Comparison of ENCODE assay signal across 11 mouse cellular contexts in genomic region chr1:36296466-36297149, GRCm38 (mm10). TPM values are rescaled to one million over a fixed set of nuclear protein-coding genes. Genes with fewer than 3 reads are reported as not detected.
DNase-seq lines count a peak whose midpoint lies in the region; ATAC-seq and TF ChIP-seq lines count a peak whose summit lies in the region.
"Had no signal": no experiment of that assay in that cellular context is flagged by ENCODE, and none has a peak within 500 bp of the region (broad histone marks: within the 10 kb centered on the region; RNA-seq: fewer than 3 reads in every experiment).

No protein-coding gene starts in this region.

- H3K36me3 ChIP-seq in intestine, postnatal 0 days (ENCODE audit: control insufficient read depth, insufficient read depth), result no peaks in the 10 kb centered on the region
- H3K36me3 ChIP-seq: hindbrain, embryonic 12.5 days had no signal

- intact Hi-C loops in heart, postnatal 25 days (cut with DNase I), result no loop called here

- H3K4me1 ChIP-seq in intestine, postnatal 0 days (replicated peaks; ENCODE audit: control insufficient read depth, insufficient read depth, low read length), result no peaks in the 10 kb centered on the region
- H3K4me1 ChIP-seq: hindbrain, embryonic 12.5 days had no signal

- WGBS in intestine, postnatal 0 days, result 64% methylated on average over 9 of the region's 9 CpGs

- DNase-seq in heart, adult 11 months, result peak; percentile 79
- DNase-seq in heart, postnatal 25 days (ENCODE audit: low spot score), result no peak
- peak; percentile 61 for DNase-seq in A20 (ENCODE audit: low read depth, low spot score)
- DNase-seq in cerebellum, adult 11-12 months, result peak; percentile 83
- no peak for DNase-seq in heart, adult 8-10 months (ENCODE audit: low spot score)
- DNase-seq: kidney, postnatal 4 days; retina, postnatal 1 day had no signal

- H3K9ac ChIP-seq in intestine, postnatal 0 days (ENCODE audit: low read depth, low read length), result no peak overlapping the region
- H3K9ac ChIP-seq: hindbrain, embryonic 12.5 days had no signal

- no peak overlapping the region for H3K27ac ChIP-seq in intestine, postnatal 0 days (ENCODE audit: low read depth, low read length)
- H3K27ac ChIP-seq: hindbrain, embryonic 12.5 days had no signal

- H3K4me3 ChIP-seq in intestine, postnatal 0 days (ENCODE audit: low read depth, low read length), result no peak overlapping the region
- H3K4me3 ChIP-seq: hindbrain, embryonic 12.5 days had no signal

- no peaks in the 10 kb centered on the region for H3K9me3 ChIP-seq in intestine, postnatal 0 days (ENCODE audit: control insufficient read depth)
- H3K9me3 ChIP-seq: hindbrain, embryonic 12.5 days had no signal

- no peak overlapping the region for H3K4me2 ChIP-seq in intestine, postnatal 0 days (replicated peaks; ENCODE audit: low read depth)
- H3K4me2 ChIP-seq: hindbrain, embryonic 12.5 days had no signal

- H3K27me3 ChIP-seq in intestine, postnatal 0 days (replicated peaks; ENCODE audit: control insufficient read depth, insufficient read depth, low read length), result 0 out of 2 replicates have a peak, but pooled peaks cover 10% of the 10 kb centered on the region

- ATAC-seq in hematopoietic stem cell, adult 5-6 weeks (replicated peaks in 1 of 2; ENCODE audit: insufficient read depth in 1 of 2, low FRiP score in 2 of 2, low TSS enrichment in 1 of 2, low read depth in 1 of 2, poor library complexity in 2 of 2, severe bottlenecking in 2 of 2), result peak; percentile 73 to 75
- ATAC-seq in frontal cortex, adult (ENCODE audit: low TSS enrichment), result no peak
- ATAC-seq in intestine, postnatal 0 days, result no peak

- no peak for TF ChIP-seq CTCF in intestine, postnatal 0 days (IDR thresholded peaks at IDR 0.05; ENCODE audit: low read depth)

RNA-seq across cellular contexts. Expression of gene Arid5a, which starts 10.9 kb away (rescaled TPM):
- 10 to 100 TPM in 1 of 2 experiments, 1 to 10 TPM in 1; 7.0 to 11.1 TPM for total RNA-seq in heart, postnatal 25 days (2021)
- 33.3 and 38.5 TPM in 2 replicates for total RNA-seq in hematopoietic stem cell, adult 5-6 weeks (2017)
- total RNA-seq in heart, adult 8-10 months (2022), result 10 to 100 TPM in 2 of 4 experiments, 1 to 10 TPM in 2; 4.7 to 16.6 (median 9.9) TPM
- 3.6 and 3.7 TPM in 2 replicates for polyA plus RNA-seq in intestine, postnatal 0 days (2015; fragmentation: Nextera tagmentation; extraction: Ambion mirVana)

RNA-seq across cellular contexts. Expression of gene Neurl3, which starts 22.1 kb away (rescaled TPM):
- 1 to 10 TPM; 3.1 to 3.4 TPM for total RNA-seq in heart, postnatal 25 days (2021)
- 64.3 and 66.8 TPM in 2 replicates for total RNA-seq in hematopoietic stem cell, adult 5-6 weeks (2017)
- 1 to 10 TPM; 2.0 to 4.4 (median 2.8) TPM for total RNA-seq in heart, adult 8-10 months (2022)
- polyA plus RNA-seq in intestine, postnatal 0 days (2015; fragmentation: Nextera tagmentation; extraction: Ambion mirVana), result 15.6 and 15.8 TPM in 2 replicates

RNA-seq across cellular contexts. Expression of gene Uggt1, which starts 52.1 kb away (rescaled TPM):
- total RNA-seq in heart, postnatal 25 days (2021), result 10 to 100 TPM; 26.8 to 29.5 TPM
- 76.5 and 89.6 TPM in 2 replicates for total RNA-seq in hematopoietic stem cell, adult 5-6 weeks (2017)
- total RNA-seq in heart, adult 8-10 months (2022), result 10 to 100 TPM; 26.8 to 31.9 (median 28.4) TPM
- 21.8 and 22.8 TPM in 2 replicates for polyA plus RNA-seq in intestine, postnatal 0 days (2015; fragmentation: Nextera tagmentation; extraction: Ambion mirVana)

Comparison
In these comparisons a context has a peak if more than half of its experiments do, and no peak if none do; other contexts are left out.
1. DNase-seq: peak in heart, adult 11 months (single experiment), A20 (single experiment) and cerebellum, adult 11-12 months (single experiment); none in heart, postnatal 25 days (single experiment) and heart, adult 8-10 months (single experiment).
2. ATAC-seq: peak in hematopoietic stem cell, adult 5-6 weeks (2 of 2); none in frontal cortex, adult (single experiment) and intestine, postnatal 0 days (single experiment).
3. RNA of gene Neurl3, which starts 22.1 kb away (total RNA-seq): 64.3 to 66.8 TPM in hematopoietic stem cell, adult 5-6 weeks; 3.1 to 3.4 TPM in heart, postnatal 25 days and 2.0 to 4.4 TPM in heart, adult 8-10 months; every median in the first group is over 10 times any median in the second.